Mouse (Mus musculus) MEL (cell line): Measurements from ENCODE around the gene Cebpz. TPM values are rescaled to one million over a fixed set of nuclear protein-coding genes. Genes with fewer than 3 reads are reported as not detected.
A peak's percentile ranks its signal among the peaks of the same experiment; 100 is the strongest.

ENCODE experiments used
- DNase-seq: peaks from one replicate; pipeline ENCODE4 v3.0.0; 2011; ENCODE audit warnings: low read depth, low spot score
- H3K27ac ChIP-seq: 2 replicates; pipeline ENCODE4 v1.5.1; 2012; ENCODE audit warnings: low read depth, mild to moderate bottlenecking, control low read depth, low read length, moderate library complexity; ENCODE audit not compliant: control insufficient read depth
- H3K27me3 ChIP-seq, 2 experiments: fragments of 150-350 bp in 1 of 2; sonication (generic) in 1 of 2; 2 replicates each; pipeline ENCODE4 v1.6.1; 2012; ENCODE audit warnings: low read length in 2 of 2, mild to moderate bottlenecking in 2 of 2, improper control_type of control experiment in 1 of 2, moderate library complexity in 1 of 2; ENCODE audit not compliant: insufficient read depth in 2 of 2, control insufficient read depth in 1 of 2
- H3K36me3 ChIP-seq, 2 experiments: 2 replicates each; pipeline ENCODE4 v1.6.1; 2012 to 2014; ENCODE audit warnings: low read length in 2 of 2, improper control_type of control experiment in 1 of 2, inconsistent platforms in 1 of 2, mild to moderate bottlenecking in 1 of 2; ENCODE audit not compliant: insufficient read depth in 2 of 2, control insufficient read depth in 1 of 2
- H3K4me1 ChIP-seq, 2 experiments: fragments of 150-350 bp in 1 of 2; sonication (generic) in 1 of 2; 2 replicates each; pipeline ENCODE4 v1.6.1; 2012; ENCODE audit warnings: low read length in 2 of 2, improper control_type of control experiment in 1 of 2, mild to moderate bottlenecking in 1 of 2; ENCODE audit not compliant: insufficient read depth in 2 of 2, control insufficient read depth in 1 of 2
- H3K4me3 ChIP-seq, 2 experiments: fragments of 150-350 bp in 1 of 2; sonication (generic) in 1 of 2; 2 replicates each; pipeline ENCODE4 v1.5.1; 2012; ENCODE audit warnings: low read depth in 2 of 2, low read length in 2 of 2, mild to moderate bottlenecking in 2 of 2, moderate library complexity in 2 of 2, control low read depth in 1 of 2, improper control_type of control experiment in 1 of 2; ENCODE audit not compliant: control insufficient read depth in 1 of 2, insufficient read depth in 1 of 2
- H3K79me2 ChIP-seq: 2 replicates; pipeline ENCODE4 v1.6.1; 2012; ENCODE audit warnings: mild to moderate bottlenecking, low read length, moderate library complexity; ENCODE audit not compliant: control insufficient read depth, poor library complexity, insufficient read depth
- H3K9ac ChIP-seq: 2 replicates; pipeline ENCODE4 v1.6.1; 2012; ENCODE audit warnings: low read depth, mild to moderate bottlenecking, control low read depth, low read length, moderate library complexity; ENCODE audit not compliant: control insufficient read depth, poor library complexity, severe bottlenecking
- H3K9me3 ChIP-seq: fragments of 150-350 bp; sonication (generic); replicated peaks from 2 replicates; pipeline ENCODE4 v1.6.1; 2012; ENCODE audit warnings: mild to moderate bottlenecking, low read length, improper control_type of control experiment, moderate library complexity; ENCODE audit not compliant: insufficient read depth
- CHD2 ChIP-seq: IDR thresholded peaks from 2 replicates; pipeline ENCODE4 v1.6.1; 2011; ENCODE audit warnings: low read length, improper control_type of control experiment
- CTCF ChIP-seq, 3 experiments: IDR thresholded peaks in 2 of 3; conservative IDR thresholded peaks in 1 of 3; 2 replicates each; pipeline ENCODE4 v1.5.1; 2011 to 2012; ENCODE audit warnings: low read length in 3 of 3, low read depth in 2 of 3, mild to moderate bottlenecking in 2 of 3, improper control_type of control experiment in 1 of 3, inconsistent platforms in 1 of 3, mixed read lengths in 1 of 3, moderate library complexity in 1 of 3; ENCODE audit not compliant: control insufficient read depth in 1 of 3, insufficient read depth in 1 of 3, poor library complexity in 1 of 3, severe bottlenecking in 1 of 3
- E2F4 ChIP-seq: IDR thresholded peaks from 2 replicates; pipeline ENCODE4 v1.6.1; 2011; ENCODE audit warnings: low read depth, low read length, improper control_type of control experiment, borderline replicate concordance
- ETS1 ChIP-seq: IDR thresholded peaks from 2 replicates; pipeline ENCODE4 v1.6.1; 2012; ENCODE audit warnings: low read depth, mild to moderate bottlenecking, inconsistent platforms, low read length, improper control_type of control experiment, moderate library complexity
- KAT2A ChIP-seq: conservative IDR thresholded peaks from 2 replicates; pipeline ENCODE4 v1.6.1; 2012; ENCODE audit warnings: low read depth, low read length, improper control_type of control experiment, inconsistent platforms
- MAX ChIP-seq: IDR thresholded peaks from 2 replicates; pipeline ENCODE4 v1.6.1; 2011; ENCODE audit warnings: low read length, improper control_type of control experiment
- MEF2A ChIP-seq: IDR thresholded peaks from 2 replicates; pipeline ENCODE4 v1.6.1; 2014; ENCODE audit warnings: low read depth, mild to moderate bottlenecking, inconsistent platforms, low read length, improper control_type of control experiment; ENCODE audit not compliant: poor library complexity, insufficient replicate concordance, severe bottlenecking; ENCODE audit errors: extremely low read depth
- MXI1 ChIP-seq: IDR thresholded peaks from 2 replicates; pipeline ENCODE4 v1.6.1; 2011; ENCODE audit warnings: mild to moderate bottlenecking, low read depth, low read length, improper control_type of control experiment
- NELFE ChIP-seq: IDR thresholded peaks from 2 replicates; pipeline ENCODE4 v1.6.1; 2011; ENCODE audit warnings: low read depth, low read length, improper control_type of control experiment
- NRF1 ChIP-seq: IDR thresholded peaks from 2 replicates; pipeline ENCODE4 v1.6.1; 2014; ENCODE audit warnings: low read depth, mild to moderate bottlenecking, inconsistent platforms, low read length, improper control_type of control experiment, moderate library complexity; ENCODE audit not compliant: poor library complexity, insufficient read depth, severe bottlenecking
- RAD21 ChIP-seq: IDR thresholded peaks from 2 replicates; pipeline ENCODE4 v1.6.1; 2011; ENCODE audit warnings: mild to moderate bottlenecking, low read depth, low read length, improper control_type of control experiment
- SIN3A ChIP-seq: IDR thresholded peaks from 2 replicates; pipeline ENCODE4 v1.6.1; 2012; ENCODE audit warnings: low read length, improper control_type of control experiment, inconsistent platforms
- USF1 ChIP-seq: IDR thresholded peaks from 2 replicates; pipeline ENCODE4 v1.6.1; 2014; ENCODE audit warnings: low read depth, mild to moderate bottlenecking, inconsistent platforms, low read length, improper control_type of control experiment, moderate library complexity
- ZC3H11A ChIP-seq: IDR thresholded peaks from 2 replicates; pipeline ENCODE4 v1.6.1; 2012; ENCODE audit warnings: low read depth, mild to moderate bottlenecking, inconsistent platforms, low read length, improper control_type of control experiment
- ZKSCAN1 ChIP-seq: IDR thresholded peaks from 2 replicates; pipeline ENCODE4 v1.6.1; 2012; ENCODE audit warnings: low read depth, mild to moderate bottlenecking, inconsistent platforms, low read length, improper control_type of control experiment, moderate library complexity
- polyA plus RNA-seq, 2 experiments: library from polyadenylated mRNA; stranded (reverse) in 1 of 2; unstranded in 1 of 2; fragments of >175 nt in 1 of 2; fragments of >200 nt in 1 of 2; gene quantifications; 2 replicates each; pipeline versions ENCODE4 v1.2.1 to v1.2.4; 2012; ENCODE audit warnings: low replicate concordance in 2 of 2, low read depth in 1 of 2; ENCODE audit not compliant: insufficient read length in 2 of 2, insufficient read depth in 1 of 2, missing spikeins in 1 of 2
- total RNA-seq: library from RNA; depleted of rRNA; stranded (reverse); fragments of 300-350 nt; gene quantifications from 2 replicates; pipeline ENCODE4 v1.2.3, GENCODE M21; 2012

Gene Cebpz
- total and polyA plus RNA-seq, 3 experiments = 69.9 to 128 (median 80.7) TPM

GRCm38 (mm10) chr17:78888554-78888953, 48.3 kb downstream of the Cebpz start:
- Histone ChIP-seq H3K9me3 (no peaks in the 10 kb centered on the region), H3K9ac (no peak overlapping the region), H3K36me3 (no peaks in the 10 kb centered on the region), H3K4me1 (no peaks in the 10 kb centered on the region)
- no peak for DNase-seq
- TF ChIP-seq E2F4 = no peak
- no peak for TF ChIP-seq KAT2A
- no peak for TF ChIP-seq ETS1
- no peak for TF ChIP-seq USF1
- TF ChIP-seq CHD2 = no peak
- no peak for TF ChIP-seq RAD21
- no peak for TF ChIP-seq NRF1
- TF ChIP-seq MAX = no peak
- no peak for TF ChIP-seq ZKSCAN1
- TF ChIP-seq NELFE = no peak
- TF ChIP-seq, all 39 proteins: peak for 0
- H3K27ac ChIP-seq = no peak overlapping the region
- H3K27me3 ChIP-seq = no peaks in the 10 kb centered on the region
- H3K79me2 ChIP-seq = no peaks in the 10 kb centered on the region
- no peak overlapping the region for H3K4me3 ChIP-seq

DNA sequence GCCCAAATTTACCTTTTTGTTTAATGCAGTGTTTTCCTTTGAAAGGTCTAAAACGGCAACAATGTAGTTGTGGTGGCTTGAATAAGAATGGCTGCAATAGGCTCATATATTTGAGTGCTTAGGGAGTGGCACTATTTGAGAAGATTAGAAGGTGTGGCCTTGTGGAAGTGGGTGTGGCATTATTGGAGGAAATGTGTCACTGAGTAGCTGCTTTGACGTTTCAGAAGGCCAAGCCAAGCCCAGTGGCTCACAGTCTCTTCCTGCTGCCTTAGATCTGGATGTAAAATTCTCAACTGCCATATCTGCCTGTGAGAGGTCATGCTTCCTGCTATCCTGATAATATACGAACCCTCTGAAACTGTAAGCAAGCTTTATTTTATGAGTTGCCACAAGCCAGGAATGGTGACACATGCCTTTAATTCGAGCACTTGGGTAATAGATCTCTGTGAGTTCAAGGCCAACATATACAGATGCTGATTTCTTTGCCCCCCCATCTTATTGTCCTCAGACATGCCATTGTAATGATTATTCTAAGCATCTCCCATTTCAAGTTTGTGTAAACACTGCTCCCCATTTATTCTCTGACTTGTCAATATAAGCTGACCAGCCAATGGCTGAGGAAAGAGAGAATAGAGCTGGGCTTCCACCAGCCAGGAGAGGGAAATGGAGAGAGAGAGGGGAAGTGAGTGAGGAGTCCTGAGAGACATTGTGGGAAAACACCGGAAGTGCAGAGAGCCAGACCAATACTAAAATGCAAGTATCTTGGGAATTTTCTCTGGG, 51.4 kb downstream of the Cebpz start:
- TF ChIP-seq CTCF (IDR thresholded peaks at IDR 0.05 in 2 of 3, conservative IDR thresholded peaks at IDR 0.05 in 1 of 3; ENCODE audit: control insufficient read depth in 1 of 3, insufficient read depth in 1 of 3, low read depth in 2 of 3, low read length in 3 of 3, poor library complexity in 1 of 3, severe bottlenecking in 1 of 3) = no peak
- TF ChIP-seq SIN3A = no peak
- TF ChIP-seq MXI1 = no peak
- TF ChIP-seq ZC3H11A = no peak
- TF ChIP-seq MEF2A = no peak
- TF ChIP-seq, all 39 proteins: peak for 0
- DNase-seq = peak; percentile 16
- Histone ChIP-seq H3K4me3 (no peak overlapping the region), H3K27me3 (no peaks in the 10 kb centered on the region), H3K4me1 (peaks cover 3 to 10% of the 10 kb centered on the region in 2 experiments; a peak in 3 of 4 replicates), H3K79me2 (peaks cover 6% of the 10 kb centered on the region), H3K36me3 (0 out of 4 replicates have a peak, but pooled peaks cover 0 to 3% of the 10 kb centered on the region in 2 experiments), H3K27ac (no peak overlapping the region), H3K9me3 (no peaks in the 10 kb centered on the region), H3K9ac (no peak overlapping the region)
